In genomic region chr16:97288634-97289033, GRCm38 (mm10) we compare ENCODE assay signal across 8 mouse cellular contexts.
DNase-seq lines count a peak whose midpoint lies in the region; ATAC-seq lines count a peak whose summit lies in the region.

No protein-coding gene starts in this region.

- H3K27me3 ChIP-seq in forebrain, embryonic 13.5 days = no peaks in the 10 kb centered on the region
- no peaks in the 10 kb centered on the region for H3K27me3 ChIP-seq in forebrain, embryonic 11.5 days (ENCODE audit: control insufficient read depth, insufficient read depth, low read length)
- no peaks in the 10 kb centered on the region for H3K27me3 ChIP-seq in midbrain, embryonic 13.5 days
- no peaks in the 10 kb centered on the region for H3K27me3 ChIP-seq in midbrain, embryonic 10.5 days (ENCODE audit: low read depth, poor library complexity, severe bottlenecking)
- no peaks in the 10 kb centered on the region for H3K27me3 ChIP-seq in heart, embryonic 12.5 days (replicated peaks)

- intact Hi-C loops in left cerebral cortex, postnatal 25 days (cut with DNase I) = loop anchor here (5.0 kb wide), 1 partner anchor 286 kb away; no protein-coding TSS in a partner anchor

- no peak for DNase-seq in forebrain, embryonic 11.5 days (ENCODE audit: low spot score)
- no peak for DNase-seq in midbrain, embryonic 10.5 days (ENCODE audit: low spot score)
- peak; percentile 58 to 93 for DNase-seq in left cerebral cortex, postnatal 25 days (ENCODE audit: low spot score in 2 of 2)
- DNase-seq in thymus, postnatal 4 days = no peak
- DNase-seq in spleen, postnatal 36 days (ENCODE audit: low spot score in 2 of 2) = no peak

- no peaks in the 10 kb centered on the region for H3K36me3 ChIP-seq in forebrain, embryonic 13.5 days (ENCODE audit: poor library complexity, severe bottlenecking)
- no peaks in the 10 kb centered on the region for H3K36me3 ChIP-seq in forebrain, embryonic 11.5 days (ENCODE audit: control insufficient read depth, insufficient read depth, low read length)
- H3K36me3 ChIP-seq in midbrain, embryonic 13.5 days = no peaks in the 10 kb centered on the region
- no peaks in the 10 kb centered on the region for H3K36me3 ChIP-seq in midbrain, embryonic 10.5 days
- no peaks in the 10 kb centered on the region for H3K36me3 ChIP-seq in heart, embryonic 12.5 days

- 21% methylated on average over 8 of the region's 8 CpGs for WGBS in forebrain, embryonic 13.5 days
- WGBS in forebrain, embryonic 11.5 days = 53% methylated on average over 8 of the region's 8 CpGs
- WGBS in midbrain, embryonic 13.5 days = 11% methylated on average over 8 of the region's 8 CpGs
- WGBS in midbrain, embryonic 10.5 days = 54% methylated on average over 8 of the region's 8 CpGs
- WGBS in heart, embryonic 12.5 days = 25% methylated on average over 8 of the region's 8 CpGs

- 0 out of 2 replicates have a peak, but pooled peaks have one; percentile 37 for ATAC-seq in forebrain, embryonic 13.5 days
- ATAC-seq in forebrain, embryonic 11.5 days (replicated peaks; ENCODE audit: low FRiP score) = no peak
- ATAC-seq in midbrain, embryonic 13.5 days = peak; percentile 47; the same call in 1 of the 2 replicates
- peak; percentile 66; the same call in 1 of the 2 replicates for ATAC-seq in heart, embryonic 12.5 days (ENCODE audit: insufficient number of reproducible peaks, low FRiP score)

- peaks cover 34% of the 10 kb centered on the region for H3K4me1 ChIP-seq in forebrain, embryonic 13.5 days
- H3K4me1 ChIP-seq in forebrain, embryonic 11.5 days (replicated peaks; ENCODE audit: control insufficient read depth, insufficient read depth, low read length) = peaks cover 4% of the 10 kb centered on the region; the same call in 1 of the 2 replicates
- peaks cover 28% of the 10 kb centered on the region for H3K4me1 ChIP-seq in midbrain, embryonic 13.5 days (replicated peaks)
- H3K4me1 ChIP-seq in midbrain, embryonic 10.5 days = peaks cover 23% of the 10 kb centered on the region
- peaks cover 17% of the 10 kb centered on the region; the same call in 1 of the 2 replicates for H3K4me1 ChIP-seq in heart, embryonic 12.5 days (replicated peaks)

- no peaks in the 10 kb centered on the region for H3K9me3 ChIP-seq in forebrain, embryonic 13.5 days (replicated peaks)
- no peaks in the 10 kb centered on the region for H3K9me3 ChIP-seq in forebrain, embryonic 11.5 days (ENCODE audit: control insufficient read depth, low read length)
- no peaks in the 10 kb centered on the region for H3K9me3 ChIP-seq in midbrain, embryonic 13.5 days
- H3K9me3 ChIP-seq in midbrain, embryonic 10.5 days (replicated peaks) = no peaks in the 10 kb centered on the region
- no peaks in the 10 kb centered on the region for H3K9me3 ChIP-seq in heart, embryonic 12.5 days (replicated peaks)

- H3K4me2 ChIP-seq in forebrain, embryonic 13.5 days = no peak overlapping the region
- no peak overlapping the region for H3K4me2 ChIP-seq in forebrain, embryonic 11.5 days (ENCODE audit: low read depth, low read length, severe bottlenecking)
- no peak overlapping the region for H3K4me2 ChIP-seq in midbrain, embryonic 13.5 days (replicated peaks)
- no peak overlapping the region for H3K4me2 ChIP-seq in heart, embryonic 12.5 days

- no peak overlapping the region for H3K4me3 ChIP-seq in forebrain, embryonic 13.5 days
- no peak overlapping the region for H3K4me3 ChIP-seq in forebrain, embryonic 11.5 days (ENCODE audit: low read depth, low read length)
- no peak overlapping the region for H3K4me3 ChIP-seq in midbrain, embryonic 13.5 days (replicated peaks)
- no peak overlapping the region for H3K4me3 ChIP-seq in midbrain, embryonic 10.5 days
- H3K4me3 ChIP-seq in heart, embryonic 12.5 days = no peak overlapping the region

- H3K9ac ChIP-seq in forebrain, embryonic 13.5 days = no peak overlapping the region
- H3K9ac ChIP-seq in forebrain, embryonic 11.5 days (ENCODE audit: low read length) = no peak overlapping the region
- H3K9ac ChIP-seq in midbrain, embryonic 13.5 days (replicated peaks) = no peak overlapping the region; the same call in 1 of the 2 replicates
- no peak overlapping the region for H3K9ac ChIP-seq in heart, embryonic 12.5 days

- peak overlapping the region; percentile 57 for H3K27ac ChIP-seq in forebrain, embryonic 13.5 days
- no peak overlapping the region for H3K27ac ChIP-seq in forebrain, embryonic 11.5 days (ENCODE audit: low read depth, low read length)
- peak overlapping the region; percentile 75 for H3K27ac ChIP-seq in midbrain, embryonic 13.5 days
- H3K27ac ChIP-seq in midbrain, embryonic 10.5 days (replicated peaks) = no peak overlapping the region; the same call in 1 of the 2 replicates
- H3K27ac ChIP-seq in heart, embryonic 12.5 days (ENCODE audit: poor library complexity, severe bottlenecking) = no peak overlapping the region

Comparison
In these comparisons a context has a peak if more than half of its experiments do, and no peak if none do; other contexts are left out.
1. H3K27ac ChIP-seq: peak in forebrain, embryonic 13.5 days (single experiment) and midbrain, embryonic 13.5 days (single experiment); none in forebrain, embryonic 11.5 days (single experiment), midbrain, embryonic 10.5 days (single experiment) and heart, embryonic 12.5 days (single experiment).
2. DNase-seq: peak in left cerebral cortex, postnatal 25 days (2 of 2); none in forebrain, embryonic 11.5 days (single experiment), midbrain, embryonic 10.5 days (single experiment), thymus, postnatal 4 days (single experiment) and spleen, postnatal 36 days (0 of 2).